Mouse (Mus musculus) limb, embryonic 11.5 days (tissue): ENCODE measurements at regions not wholly inside any gene's neighbourhood (a gene's known extent, or its start where the extent isn't known, plus 50 kb on each side); places are given as distances from the start of the nearest gene placed in this dataset.

ENCODE experiments used
- ATAC-seq: fragments of 200-750 bp; cut with Nextera tagmentation; 2 replicates; pipeline ENCODE4 v1.8.0; 2017; ENCODE audit warnings: low read depth; ENCODE audit not compliant: insufficient number of reproducible peaks, low FRiP score, low TSS enrichment
- DNase-seq: peaks from one replicate; pipeline ENCODE4 v3.0.0-alpha.2; 2015; ENCODE audit warnings: low spot score
- H3K27ac ChIP-seq: fragments of 300-500 bp; sonication (generic); replicated peaks from 2 replicates; pipeline ENCODE4 v1.5.1; 2014; ENCODE audit warnings: low read depth, mild to moderate bottlenecking, low read length
- H3K27me3 ChIP-seq: fragments of 300-500 bp; sonication (generic); 2 replicates; pipeline ENCODE4 v1.6.1; 2014; ENCODE audit warnings: mild to moderate bottlenecking, low read length, mixed read lengths; ENCODE audit not compliant: control insufficient read depth, insufficient read depth
- H3K36me3 ChIP-seq: fragments of 300-500 bp; sonication (generic); 2 replicates; pipeline ENCODE4 v1.6.1; 2014; ENCODE audit warnings: mild to moderate bottlenecking, low read length, moderate library complexity, mixed read lengths; ENCODE audit not compliant: control insufficient read depth, insufficient read depth
- H3K4me1 ChIP-seq: fragments of 300-500 bp; sonication (generic); 2 replicates; pipeline ENCODE4 v1.6.1; 2014; ENCODE audit warnings: low read length, mixed read lengths; ENCODE audit not compliant: control insufficient read depth, insufficient read depth
- H3K4me2 ChIP-seq: fragments of 300-500 bp; sonication (generic); 2 replicates; pipeline ENCODE4 v1.6.1; 2014; ENCODE audit warnings: low read depth, mild to moderate bottlenecking, moderate library complexity; ENCODE audit not compliant: severe bottlenecking
- H3K4me3 ChIP-seq: fragments of 300-500 bp; sonication (generic); 2 replicates; pipeline ENCODE4 v1.5.1; 2014; ENCODE audit warnings: low read depth, low read length
- H3K9ac ChIP-seq: fragments of 300-500 bp; sonication (generic); 2 replicates; pipeline ENCODE4 v1.6.1; 2014; ENCODE audit warnings: mild to moderate bottlenecking, low read length
- H3K9me3 ChIP-seq: fragments of 300-500 bp; sonication (generic); 2 replicates; pipeline ENCODE4 v1.6.1; 2016; ENCODE audit warnings: low read length; ENCODE audit not compliant: control insufficient read depth
- WGBS: fragments of 180-500 bp; shearing (Covaris S2); extraction: QIAGEN DNeasy Blood & Tissue Kit; methylation state at CpG from one replicate; pipeline ENCODE4 v1.1.7; 2014; 5-methylcytosine and 5-hydroxymethylcytosine counted together

DNA sequence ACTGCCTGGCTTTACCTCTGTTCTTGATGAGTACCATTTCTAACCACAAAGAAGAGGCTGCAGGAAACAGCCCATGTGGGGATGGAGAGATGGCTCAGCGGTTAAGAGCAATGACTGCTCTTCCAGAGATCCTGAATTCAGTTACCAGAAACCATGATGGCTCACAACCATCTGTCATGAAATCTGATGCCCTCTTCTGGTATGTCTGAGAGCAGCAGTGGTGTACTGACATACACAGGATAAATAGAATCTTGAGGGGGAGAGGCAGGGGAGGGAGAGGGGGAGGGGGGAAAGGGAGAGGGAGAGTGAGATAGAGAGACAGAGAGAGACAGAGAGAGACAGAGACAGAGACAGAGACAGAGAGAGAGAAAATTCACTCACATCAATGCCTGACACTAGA lies 125.5 kb downstream of the Tsen15 start:
- DNase-seq (no peak), ATAC-seq (no peak)
- Histone ChIP-seq H3K9ac (no peak overlapping the region), H3K27ac (no peak overlapping the region), H3K36me3 (no peaks in the 10 kb centered on the region), H3K4me3 (no peak overlapping the region), H3K4me2 (no peak overlapping the region), H3K27me3 (no peaks in the 10 kb centered on the region), H3K9me3 (no peaks in the 10 kb centered on the region), H3K4me1 (no peaks in the 10 kb centered on the region)
- 85% methylated on average over 1 of the region's 1 CpGs for whole genome bisulfite sequencing

DNA sequence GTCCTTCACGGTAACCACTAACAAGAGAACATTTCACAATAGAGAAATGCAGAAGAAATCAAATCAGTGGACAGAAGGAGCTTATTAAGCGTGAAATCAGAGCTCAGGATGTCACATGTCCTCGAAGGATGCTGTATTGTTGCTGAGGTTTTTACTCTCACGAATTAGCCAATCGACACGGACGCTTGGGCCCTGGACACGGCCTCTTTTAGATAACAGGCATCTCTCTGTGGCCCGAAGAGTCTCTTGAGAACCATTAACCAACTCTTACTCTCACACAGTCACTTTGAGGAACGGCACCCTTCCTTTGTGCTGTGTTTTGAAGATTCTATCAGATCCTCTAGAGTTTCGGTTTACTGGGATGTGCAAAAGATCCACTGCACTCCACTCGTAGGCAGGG lies 128.2 kb downstream of the Tsen15 start:
- no peak for ATAC-seq
- Histone ChIP-seq H3K27me3 (no peaks in the 10 kb centered on the region), H3K27ac (no peak overlapping the region), H3K36me3 (no peaks in the 10 kb centered on the region), H3K4me3 (no peak overlapping the region), H3K4me2 (no peak overlapping the region), H3K4me1 (no peaks in the 10 kb centered on the region), H3K9ac (no peak overlapping the region), H3K9me3 (no peaks in the 10 kb centered on the region)
- 86% methylated on average over 12 of the region's 12 CpGs for WGBS
- DNase-seq: no peak

- WGBS: 83% methylated on average over 4 of the region's 4 CpGs
- no peaks in the 10 kb centered on the region for H3K9me3 ChIP-seq
These were observed 132.6 kb downstream of the Tsen15 start for GRCm38 (mm10) chr1:152253906-152254305.

DNA sequence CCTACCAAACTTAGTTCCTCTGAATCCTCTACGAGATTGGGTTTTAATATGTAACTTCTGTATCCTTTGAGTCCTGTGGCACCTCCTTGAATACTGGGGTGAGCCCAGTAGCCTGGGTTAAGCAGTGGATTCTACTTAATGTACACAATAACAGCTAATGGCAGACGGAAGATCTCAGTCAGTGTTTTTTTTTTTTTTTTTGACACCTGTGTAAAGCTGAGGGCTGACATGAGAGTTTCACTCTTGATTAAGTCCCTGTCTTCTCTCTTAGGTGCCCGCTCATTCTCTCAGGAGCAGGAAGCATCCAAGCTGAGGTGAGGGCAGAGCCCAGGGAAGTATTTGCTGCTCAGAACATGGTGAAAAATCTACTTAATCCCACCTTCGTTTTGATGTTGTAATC lies 133.0 kb downstream of the Tsen15 start:
- Histone ChIP-seq H3K4me2 (no peak overlapping the region), H3K9ac (no peak overlapping the region), H3K9me3 (no peaks in the 10 kb centered on the region), H3K36me3 (no peaks in the 10 kb centered on the region), H3K27me3 (no peaks in the 10 kb centered on the region), H3K4me1 (no peaks in the 10 kb centered on the region), H3K27ac (no peak overlapping the region), H3K4me3 (no peak overlapping the region)
- WGBS: 83% methylated on average over 4 of the region's 4 CpGs
- DNase-seq (no peak), ATAC-seq (no peak)

More at GRCm38 (mm10) chr1:152253906-152254305, 132.6 kb downstream of the Tsen15 start:
- Histone ChIP-seq H3K36me3 (no peaks in the 10 kb centered on the region), H3K9ac (no peak overlapping the region), H3K27me3 (no peaks in the 10 kb centered on the region), H3K4me3 (no peak overlapping the region), H3K4me1 (no peaks in the 10 kb centered on the region), H3K4me2 (no peak overlapping the region), H3K27ac (no peak overlapping the region)
- ATAC-seq (no peak), DNase-seq (no peak)

DNA sequence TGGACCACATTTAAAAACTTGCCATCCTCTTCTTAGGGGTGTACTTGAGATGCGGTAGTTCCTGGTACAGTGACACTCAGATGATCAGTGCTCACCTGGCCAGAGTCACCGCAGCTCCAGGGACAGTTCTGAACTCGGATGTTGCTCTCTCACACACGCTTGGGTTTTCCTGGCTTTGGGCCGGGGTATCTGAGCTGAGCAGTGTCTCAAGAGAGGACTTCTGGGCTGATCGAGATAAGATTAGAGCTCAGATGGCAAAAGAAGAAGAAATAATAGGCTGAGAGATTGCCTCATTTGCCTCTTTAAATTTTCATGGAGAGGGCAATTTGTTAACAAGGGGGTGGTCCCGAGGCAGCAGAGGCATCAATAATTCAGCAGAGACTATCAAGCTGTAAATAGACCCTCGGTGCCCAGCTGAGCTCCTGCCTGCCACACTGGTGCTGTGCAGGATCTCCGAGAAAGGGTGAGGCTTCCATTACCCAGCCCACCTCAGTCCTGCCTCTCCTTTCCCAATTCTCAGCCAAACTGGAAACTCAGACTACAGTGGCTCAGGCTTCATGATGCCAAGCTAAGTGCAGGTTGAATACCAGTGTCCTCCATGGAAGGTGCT lies 133.7 kb downstream of the Tsen15 start:
- H3K4me3 ChIP-seq: no peak overlapping the region
- H3K4me2 ChIP-seq: no peak overlapping the region
- H3K9ac ChIP-seq: no peak overlapping the region
- WGBS: 69% methylated on average over 9 of the region's 9 CpGs
- no peaks in the 10 kb centered on the region for H3K9me3 ChIP-seq
- no peak for DNase-seq
- no peaks in the 10 kb centered on the region for H3K27me3 ChIP-seq
- H3K36me3 ChIP-seq: no peaks in the 10 kb centered on the region
- ATAC-seq: no peak
- no peaks in the 10 kb centered on the region for H3K4me1 ChIP-seq
- no peak overlapping the region for H3K27ac ChIP-seq

DNA sequence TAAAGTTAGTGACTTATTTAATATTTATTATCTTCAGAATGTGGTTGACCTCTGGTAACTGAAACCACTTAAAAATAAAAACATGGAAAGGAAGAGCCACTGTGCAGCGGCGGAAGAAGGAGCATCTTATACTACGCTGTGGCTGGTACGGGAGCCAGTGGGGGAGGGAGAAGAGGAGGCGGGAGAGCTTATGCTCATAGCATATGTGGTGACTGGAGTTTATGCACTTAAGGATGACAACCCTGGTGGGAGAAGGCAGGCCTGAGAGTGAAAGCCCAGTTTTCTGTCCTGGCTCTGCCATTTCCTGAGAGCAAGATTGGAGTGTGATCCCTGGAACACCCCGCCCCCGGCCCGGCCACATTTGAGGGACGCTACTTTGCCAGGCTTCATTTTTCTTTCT lies 145.5 kb downstream of the Tsen15 start:
- Histone ChIP-seq H3K27me3 (no peaks in the 10 kb centered on the region), H3K27ac (no peak overlapping the region), H3K9ac (no peak overlapping the region), H3K4me1 (no peaks in the 10 kb centered on the region), H3K36me3 (no peaks in the 10 kb centered on the region), H3K4me2 (no peak overlapping the region), H3K9me3 (no peaks in the 10 kb centered on the region), H3K4me3 (no peak overlapping the region)
- no peak for DNase-seq
- WGBS: 97% methylated on average over 9 of the region's 9 CpGs
- ATAC-seq: no peak

DNA sequence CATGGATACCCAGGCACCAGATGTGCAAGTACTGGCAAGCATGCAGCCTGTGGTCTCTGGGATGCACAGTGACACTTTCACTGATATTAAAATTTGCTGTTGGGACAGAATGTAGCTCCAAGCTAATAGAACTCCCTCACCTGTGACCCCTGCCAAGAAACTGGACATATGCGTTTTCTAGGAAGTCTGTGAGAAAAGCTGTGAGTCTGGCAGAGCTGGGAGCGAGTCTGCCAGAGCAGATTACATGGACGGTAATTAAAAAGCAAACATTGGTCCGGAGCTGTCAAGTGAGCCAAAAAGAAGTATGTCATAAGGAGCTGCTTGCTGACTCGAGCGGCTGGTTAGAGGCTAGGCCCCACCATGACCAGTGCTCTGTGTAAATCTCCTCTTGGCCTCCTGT lies 147.1 kb downstream of the Tsen15 start:
- no peaks in the 10 kb centered on the region for H3K4me1 ChIP-seq
- no peaks in the 10 kb centered on the region for H3K36me3 ChIP-seq
- H3K27ac ChIP-seq: no peak overlapping the region
- H3K9ac ChIP-seq: no peak overlapping the region
- ATAC-seq (no peak), DNase-seq (no peak)
- no peaks in the 10 kb centered on the region for H3K9me3 ChIP-seq
- WGBS: 81% methylated on average over 6 of the region's 6 CpGs
- H3K27me3 ChIP-seq: no peaks in the 10 kb centered on the region
- H3K4me2 ChIP-seq: no peak overlapping the region
- no peak overlapping the region for H3K4me3 ChIP-seq

GRCm38 (mm10) chr1:152235212-152235792 lies 145.4 kb upstream of the 1700025G04Rik start:
- H3K27me3 ChIP-seq: no peaks in the 10 kb centered on the region
- no peak overlapping the region for H3K4me2 ChIP-seq
- no peak for ATAC-seq
- H3K4me1 ChIP-seq: no peaks in the 10 kb centered on the region
- 84% methylated on average over 4 of the region's 4 CpGs for WGBS
- no peaks in the 10 kb centered on the region for H3K9me3 ChIP-seq
- H3K4me3 ChIP-seq: no peak overlapping the region
- H3K9ac ChIP-seq: no peak overlapping the region
- no peak overlapping the region for H3K27ac ChIP-seq
- H3K36me3 ChIP-seq: no peaks in the 10 kb centered on the region
- no peak for DNase-seq

DNA sequence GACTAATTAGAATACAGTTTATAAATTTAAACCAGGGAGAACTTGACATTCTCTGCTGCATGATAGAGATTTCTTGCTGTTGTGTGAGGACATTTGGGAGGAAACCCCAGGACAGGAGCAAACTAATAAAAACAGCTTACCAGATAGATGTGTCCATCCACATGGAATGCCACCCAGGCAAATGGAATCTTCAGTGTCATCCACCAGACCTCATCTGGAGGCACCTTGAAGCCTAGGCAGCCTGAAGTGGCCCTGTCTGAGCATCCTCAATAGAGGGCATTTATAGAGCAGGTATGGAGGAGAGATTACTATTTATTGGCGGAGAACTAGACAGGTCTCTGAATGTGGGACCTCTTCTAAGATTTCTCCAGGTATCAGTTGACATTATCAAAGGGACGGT lies 144.8 kb upstream of the 1700025G04Rik start:
- no peaks in the 10 kb centered on the region for H3K27me3 ChIP-seq
- WGBS: 100% methylated on average over 2 of the region's 2 CpGs
- DNase-seq (no peak), ATAC-seq (no peak)
- no peak overlapping the region for H3K4me3 ChIP-seq
- H3K9me3 ChIP-seq: no peaks in the 10 kb centered on the region
- H3K9ac ChIP-seq: no peak overlapping the region
- H3K4me1 ChIP-seq: no peaks in the 10 kb centered on the region
- H3K4me2 ChIP-seq: no peak overlapping the region
- H3K36me3 ChIP-seq: no peaks in the 10 kb centered on the region
- no peak overlapping the region for H3K27ac ChIP-seq
